Mouse (Mus musculus): ENCODE data around the gene Capza1. TPM values are rescaled to one million over a fixed set of nuclear protein-coding genes. Genes with fewer than 3 reads are reported as not detected.
A peak's percentile ranks its signal among the peaks of the same experiment; 100 is the strongest.
"Not testable (repeated sequence)": the region's sequence is repeated elsewhere in the genome, so short reads cannot be mapped to it uniquely, and the experiment has no call there.

The Capza1 gene
- 3.3 and 9.4 TPM in 2 replicates for polyA plus RNA-seq (2012; ENCODE audit: insufficient read depth, low replicate concordance)

GRCm38 (mm10) chr3:104863786-104864650 is at the start of gene Capza1, which contains the start of gene St7l:
Gene Capza1, minus strand, starts transcription at chr3:104864505.
Gene St7l, plus strand, starts transcription at chr3:104864005.
- TF ChIP-seq FLI1 (IDR thresholded peaks at IDR 0.05; ENCODE audit: low read length) (peak; percentile 22; the same call in 1 of the 2 replicates), GATA1 (IDR thresholded peaks at IDR 0.05; ENCODE audit: borderline replicate concordance, low read length) (no peak)
- H3K27me3 ChIP-seq (replicated peaks), result no peaks in the 10 kb centered on the region

DNA sequence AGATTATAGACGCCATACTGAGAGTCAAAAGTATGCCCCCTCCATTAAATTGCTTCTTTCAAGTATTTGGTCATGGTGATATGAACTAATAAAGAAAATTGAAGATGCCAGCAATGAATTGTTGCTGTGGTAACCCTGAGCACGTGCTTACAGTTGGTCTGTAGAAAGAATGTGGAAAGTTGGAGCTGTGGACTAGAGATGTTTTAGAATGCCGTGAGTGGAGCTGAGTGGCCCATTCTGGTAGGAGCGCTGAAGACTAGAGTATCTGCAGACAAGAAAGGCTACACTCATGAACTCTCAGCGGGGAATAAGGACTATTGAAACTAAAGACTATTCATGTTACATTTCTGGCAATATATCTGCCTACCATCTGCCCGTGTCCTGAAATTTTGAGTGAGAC is 44.9 kb upstream of the Capza1 start:
- no peaks in the 10 kb centered on the region for H3K9me3 ChIP-seq
- H3K27me3 ChIP-seq (replicated peaks), result no peaks in the 10 kb centered on the region
- TF ChIP-seq GATA1 (IDR thresholded peaks at IDR 0.05; ENCODE audit: borderline replicate concordance, low read length) (no peak), FLI1 (IDR thresholded peaks at IDR 0.05; ENCODE audit: low read length) (no peak)
- H3K36me3 ChIP-seq (replicated peaks; ENCODE audit: low read length), result peaks cover 75% of the 10 kb centered on the region
- H3K4me3 ChIP-seq (replicated peaks), result no peak overlapping the region
- no peaks in the 10 kb centered on the region for H3K4me1 ChIP-seq

More at GRCm38 (mm10) chr3:104863786-104864650, at the start of gene Capza1, which contains the start of gene St7l:
- peaks cover 46% of the 10 kb centered on the region for H3K4me1 ChIP-seq
- H3K9me3 ChIP-seq, result no peaks in the 10 kb centered on the region
- peak within 1 kb of the TSS; percentile 93 for H3K4me3 ChIP-seq (replicated peaks)
- H3K36me3 ChIP-seq (replicated peaks; ENCODE audit: low read length), result peaks cover 36% of the 10 kb centered on the region

DNA sequence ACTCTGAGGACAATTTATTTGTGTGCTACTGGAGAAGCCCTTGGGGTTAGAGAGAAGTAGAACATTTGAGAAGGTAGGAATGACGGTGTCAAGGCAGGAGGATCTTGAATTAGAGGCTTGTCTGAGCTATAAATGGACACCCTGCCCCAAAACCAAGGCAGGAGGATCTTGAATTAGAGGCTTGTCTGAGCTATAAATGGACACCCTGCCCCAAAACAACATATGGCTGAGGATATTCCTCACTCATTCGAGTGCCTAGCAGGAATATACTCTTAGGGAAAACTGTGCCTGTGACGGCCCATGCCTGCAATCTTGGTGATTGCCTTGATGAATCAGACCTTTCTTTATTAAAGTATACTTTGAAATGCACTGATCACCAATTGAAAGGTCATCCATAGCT is 41.7 kb upstream of the Capza1 start:
- TF ChIP-seq GATA1 (IDR thresholded peaks at IDR 0.05; ENCODE audit: borderline replicate concordance, low read length) (no peak), FLI1 (IDR thresholded peaks at IDR 0.05; ENCODE audit: low read length) (no peak)
- Histone ChIP-seq H3K4me1 (no peaks in the 10 kb centered on the region), H3K4me3 (replicated peaks) (no peak overlapping the region), H3K9me3 (no peaks in the 10 kb centered on the region), H3K36me3 (replicated peaks; ENCODE audit: low read length) (peaks cover 79% of the 10 kb centered on the region), H3K27me3 (replicated peaks) (no peaks in the 10 kb centered on the region)

GRCm38 (mm10) chr3:104905389-104905788 is 41.1 kb upstream of the Capza1 start:
- Histone ChIP-seq H3K9me3 (no peaks in the 10 kb centered on the region), H3K36me3 (replicated peaks; ENCODE audit: low read length) (peaks cover 79% of the 10 kb centered on the region), H3K4me1 (no peaks in the 10 kb centered on the region), H3K27me3 (replicated peaks) (no peaks in the 10 kb centered on the region), H3K4me3 (replicated peaks) (no peak overlapping the region)
- TF ChIP-seq FLI1 (IDR thresholded peaks at IDR 0.05; ENCODE audit: low read length), result no peak
- TF ChIP-seq GATA1 (IDR thresholded peaks at IDR 0.05; ENCODE audit: borderline replicate concordance, low read length), result no peak

DNA sequence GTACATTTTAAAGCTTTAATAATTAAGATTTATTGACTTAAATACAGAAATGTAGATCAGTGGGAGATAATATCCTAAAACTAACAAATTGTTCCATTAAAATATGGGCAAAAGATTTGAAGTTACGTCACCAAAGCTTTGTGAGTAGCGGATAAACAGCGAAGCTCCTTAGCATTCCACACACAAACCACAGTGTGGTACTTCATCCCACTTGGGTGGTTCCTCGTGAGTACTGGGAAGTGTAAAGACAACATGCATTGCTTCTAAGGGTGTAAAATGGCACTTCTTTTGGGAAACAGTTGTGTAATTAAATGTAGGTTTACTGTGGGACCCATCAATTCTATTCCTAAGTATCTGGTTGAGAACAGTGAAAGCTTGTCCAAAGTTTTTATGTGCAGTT is 36.8 kb upstream of the Capza1 start:
- Histone ChIP-seq H3K4me1 (peaks cover 9% of the 10 kb centered on the region), H3K27me3 (replicated peaks) (no peaks in the 10 kb centered on the region), H3K9me3 (no peaks in the 10 kb centered on the region), H3K4me3 (replicated peaks) (no peak overlapping the region), H3K36me3 (replicated peaks; ENCODE audit: low read length) (peaks cover 87% of the 10 kb centered on the region)
- no peak for TF ChIP-seq FLI1 (IDR thresholded peaks at IDR 0.05; ENCODE audit: low read length)
- TF ChIP-seq GATA1 (IDR thresholded peaks at IDR 0.05; ENCODE audit: borderline replicate concordance, low read length), result no peak

DNA sequence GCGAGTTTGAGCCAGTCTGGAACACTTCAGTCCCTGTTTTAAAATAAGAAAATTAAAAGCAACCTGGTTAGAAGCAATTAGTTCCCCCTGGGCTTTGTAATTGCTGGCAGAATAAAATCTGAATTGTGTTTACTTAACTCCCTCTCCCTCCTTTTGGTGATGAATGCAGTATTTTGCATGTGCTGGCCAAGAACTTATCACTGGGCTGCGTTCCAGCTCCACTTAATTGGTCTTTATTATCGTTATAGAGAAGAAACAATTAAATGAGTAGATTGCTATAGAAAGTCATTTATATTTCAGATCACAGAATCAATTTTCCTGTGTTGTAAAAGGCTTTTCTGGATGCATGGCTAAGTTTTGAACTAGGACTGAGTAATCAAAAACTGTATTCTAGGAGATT is 31.8 kb upstream of the Capza1 start:
- H3K4me3 ChIP-seq (replicated peaks), result no peak overlapping the region
- TF ChIP-seq FLI1 (IDR thresholded peaks at IDR 0.05; ENCODE audit: low read length), result no peak

DNA sequence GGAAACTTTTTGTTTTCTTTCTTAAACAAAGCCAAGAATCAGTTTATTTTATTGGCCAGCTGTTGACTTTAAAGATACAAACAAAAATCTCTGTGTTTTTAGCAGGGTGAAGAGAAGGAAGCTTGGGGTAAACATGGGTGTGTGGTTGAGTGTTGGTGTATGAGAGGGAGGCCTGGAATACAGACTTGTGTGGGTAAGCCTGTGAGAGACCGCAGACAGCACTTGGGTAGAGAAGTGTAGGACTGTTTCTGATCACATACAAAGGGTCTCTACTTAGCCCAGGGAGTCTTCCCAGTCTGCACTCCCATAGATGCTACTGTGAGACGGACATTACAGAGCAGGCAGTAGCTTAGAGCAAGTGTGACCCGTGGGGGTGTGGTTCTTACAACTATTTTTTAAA is 24.3 kb upstream of the Capza1 start:
- peaks cover 88% of the 10 kb centered on the region for H3K36me3 ChIP-seq (replicated peaks; ENCODE audit: low read length)

More for the DNA sequence above, 31.8 kb upstream of the Capza1 start:
- Histone ChIP-seq H3K9me3 (no peaks in the 10 kb centered on the region), H3K27me3 (replicated peaks) (no peaks in the 10 kb centered on the region), H3K36me3 (replicated peaks; ENCODE audit: low read length) (peaks cover 93% of the 10 kb centered on the region), H3K4me1 (peaks cover 9% of the 10 kb centered on the region)

GRCm38 (mm10) chr3:104869611-104870010 is 5.3 kb upstream of the Capza1 start:
- Histone ChIP-seq H3K9me3 (no peaks in the 10 kb centered on the region), H3K27me3 (replicated peaks) (no peaks in the 10 kb centered on the region), H3K4me1 (peaks cover 18% of the 10 kb centered on the region), H3K4me3 (replicated peaks) (no peak overlapping the region), H3K36me3 (replicated peaks; ENCODE audit: low read length) (peaks cover 63% of the 10 kb centered on the region)
- no peak for TF ChIP-seq GATA1 (IDR thresholded peaks at IDR 0.05; ENCODE audit: borderline replicate concordance, low read length)
- no peak for TF ChIP-seq FLI1 (IDR thresholded peaks at IDR 0.05; ENCODE audit: low read length)

More for the DNA sequence above, 24.3 kb upstream of the Capza1 start:
- no peak for TF ChIP-seq GATA1 (IDR thresholded peaks at IDR 0.05; ENCODE audit: borderline replicate concordance, low read length)
- no peak for TF ChIP-seq FLI1 (IDR thresholded peaks at IDR 0.05; ENCODE audit: low read length)
- Histone ChIP-seq H3K27me3 (replicated peaks) (no peaks in the 10 kb centered on the region), H3K9me3 (no peaks in the 10 kb centered on the region), H3K4me3 (replicated peaks) (no peak overlapping the region), H3K4me1 (no peaks in the 10 kb centered on the region)

- peaks cover 42% of the 10 kb centered on the region for H3K36me3 ChIP-seq (replicated peaks; ENCODE audit: low read length)
- peaks cover 21% of the 10 kb centered on the region for H3K4me1 ChIP-seq
- H3K4me3 ChIP-seq (replicated peaks), result peak overlapping the region; percentile 70
- not testable (repeated sequence) for H3K9me3 ChIP-seq; H3K27me3 ChIP-seq (replicated peaks)
These were observed 2.4 kb upstream of the Capza1 start for GRCm38 (mm10) chr3:104866674-104867073.

DNA sequence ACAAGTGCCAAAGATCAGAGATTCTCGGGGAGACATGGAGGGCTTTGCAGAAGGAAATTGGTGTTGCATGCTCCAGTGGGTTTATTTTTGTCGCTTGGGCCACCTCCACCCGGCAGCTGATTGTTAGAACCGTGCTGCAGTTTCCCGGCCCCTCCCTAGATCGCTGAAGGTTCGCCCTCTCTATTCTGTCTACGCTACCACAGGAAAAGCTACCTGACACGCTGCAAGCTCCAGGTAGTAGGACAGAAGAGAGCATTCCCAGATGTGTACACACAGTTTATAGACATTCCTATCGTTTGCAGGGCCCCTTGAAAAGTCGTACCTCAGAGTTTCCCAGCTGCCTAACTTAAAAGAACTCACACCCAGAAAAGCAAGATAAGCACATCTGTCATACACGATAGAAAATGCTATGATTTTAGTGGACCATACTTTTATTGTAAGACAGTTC is 1.1 kb upstream of the Capza1 start:
- H3K36me3 ChIP-seq (replicated peaks; ENCODE audit: low read length), result peaks cover 35% of the 10 kb centered on the region
- no peaks in the 10 kb centered on the region for H3K9me3 ChIP-seq
- TF ChIP-seq FLI1 (IDR thresholded peaks at IDR 0.05; ENCODE audit: low read length), result no peak
- TF ChIP-seq GATA1 (IDR thresholded peaks at IDR 0.05; ENCODE audit: borderline replicate concordance, low read length), result no peak
- no peaks in the 10 kb centered on the region for H3K27me3 ChIP-seq (replicated peaks)
- peaks cover 34% of the 10 kb centered on the region for H3K4me1 ChIP-seq
- H3K4me3 ChIP-seq (replicated peaks), result peak overlapping the region; percentile 93
